Mouse (Mus musculus) left cerebral cortex, postnatal 10 days (tissue): ENCODE data around the gene Vmn1r80. TPM values are rescaled to one million over a fixed set of nuclear protein-coding genes. Genes with fewer than 3 reads are reported as not detected.
"Not testable (repeated sequence)": the region's sequence is repeated elsewhere in the genome, so short reads cannot be mapped to it uniquely, and the experiment has no call there.

Experiments
- DNase-seq, 2 experiments: peaks; one replicate each; pipeline ENCODE4 v3.0.0; 2021 to 2022; ENCODE audit warnings: low spot score in 2 of 2, mixed read lengths in 1 of 2; ENCODE audit errors: extremely low spot score in 1 of 2
- intact Hi-C: fragments of 180-260 bp; cut with DNase I; formaldehyde crosslinking; loops from one replicate; pipeline ENCODE4 v1.15.1; 2025
- total RNA-seq, 2 experiments: library from RNA; stranded (reverse); gene quantifications; 2 replicates each; pipeline ENCODE4 v1.2.3; 2021

Vmn1r80 gene
- not detected for total RNA-seq

GRCm38 (mm10) chr7:12188986-12189385, at the start of gene Vmn1r80:
Gene Vmn1r80 (plus strand): TSS chr7:12189286.
- intact Hi-C loops = no loop called here
- no peak for DNase-seq

GRCm38 (mm10) chr7:12149957-12150356, 39.1 kb upstream of the Vmn1r80 start, which contains the start of gene Vmn1r78:
Gene Vmn1r78 (plus strand): TSS chr7:12150257.
- intact Hi-C loops = no loop called here
- no peak for DNase-seq

- DNase-seq, intact Hi-C loops: not testable (repeated sequence)
Measured at GRCm38 (mm10) chr7:12156463-12156862, 32.6 kb upstream of the Vmn1r80 start.

GRCm38 (mm10) chr7:12170979-12171378, 18.1 kb upstream of the Vmn1r80 start, which contains the start of gene Vmn1r79:
Gene Vmn1r79 (plus strand): TSS chr7:12171279.
- intact Hi-C loops, DNase-seq: not testable (repeated sequence)

GRCm38 (mm10) chr7:12172926-12173325, 16.2 kb upstream of the Vmn1r80 start:
- DNase-seq, intact Hi-C loops: not testable (repeated sequence)

- intact Hi-C loops = no loop called here
- DNase-seq = no peak
Measured at GRCm38 (mm10) chr7:12204141-12204540, 15.1 kb downstream of the Vmn1r80 start.

Other genes with a start within 250 kb of the Vmn1r80 start
- not detected for gene Vmn1r77, start 152.5 kb upstream of the Vmn1r80 start, total RNA-seq
- gene Vmn1r78, start 39.0 kb upstream of the Vmn1r80 start, total RNA-seq = not detected
- not detected for gene Vmn1r79, start 18.0 kb upstream of the Vmn1r80 start, total RNA-seq
- gene Vmn1r81, start 79.0 kb downstream of the Vmn1r80 start, total RNA-seq = under 1 TPM; 0.13 to 0.26 TPM
- not detected for gene Vmn1r82, start 111.1 kb downstream of the Vmn1r80 start, total RNA-seq
- gene Vmn1r83, start 140.2 kb downstream of the Vmn1r80 start, total RNA-seq = not detected
- not detected for gene Vmn1r84, start 180.0 kb downstream of the Vmn1r80 start, total RNA-seq
- gene Zfp551, start 233.5 kb downstream of the Vmn1r80 start, total RNA-seq = 1 to 10 TPM; 8.0 to 8.1 TPM